Mouse (Mus musculus): ENCODE measurements around the gene Minar1. TPM values are rescaled to one million over a fixed set of nuclear protein-coding genes. Genes with fewer than 3 reads are reported as not detected.

Gene Minar1
- polyA plus RNA-seq, 1 experiment from 2014 or later: not detected

DNA sequence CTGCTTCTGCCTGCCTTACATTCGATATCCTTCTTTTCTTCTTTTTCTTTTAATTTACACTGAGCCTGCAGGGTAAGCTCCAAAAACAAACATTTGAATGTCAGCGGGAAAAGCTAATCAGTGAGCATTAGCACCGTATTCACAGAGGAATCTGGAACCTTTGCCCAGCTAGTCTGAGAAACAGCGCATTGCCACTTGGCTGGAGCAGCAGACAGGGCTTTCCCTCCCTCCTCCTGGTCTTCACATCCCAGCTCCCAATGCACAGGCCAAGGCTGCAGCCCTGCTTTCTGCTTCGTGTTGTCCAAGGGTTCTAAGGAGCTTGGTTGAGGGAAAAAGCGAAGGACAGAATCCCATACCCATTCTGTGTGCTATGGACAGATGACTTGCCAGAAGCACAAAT is 2.6 kb downstream of the Minar1 start:
- H3K27ac ChIP-seq (replicated peaks in 1 of 2; ENCODE audit: control insufficient read depth in 1 of 2, insufficient read depth in 1 of 2, low read depth in 2 of 2, low read length in 2 of 2): no peak overlapping the region
- no peak overlapping the region for H3K4me2 ChIP-seq (ENCODE audit: low read length)
- H3K27me3 ChIP-seq (ENCODE audit: control insufficient read depth, insufficient read depth, low read length): peaks cover 48% of the 10 kb centered on the region
- H3K4me1 ChIP-seq (ENCODE audit: control insufficient read depth in 2 of 2, insufficient read depth in 2 of 2, low read length in 2 of 2): peaks cover 5 to 13% of the 10 kb centered on the region in 2 experiments; a peak in 2 of 4 replicates
- H3K36me3 ChIP-seq (ENCODE audit: control insufficient read depth, insufficient read depth, low read length): no peaks in the 10 kb centered on the region
- no peak overlapping the region for H3K9ac ChIP-seq (ENCODE audit: low read length)
- no peaks in the 10 kb centered on the region for H3K9me3 ChIP-seq (ENCODE audit: control insufficient read depth, low read length)
- ATAC-seq (ENCODE audit: insufficient number of reproducible peaks, insufficient read depth, low FRiP score, low read depth): no peak
- 22% methylated on average over 6 of the region's 6 CpGs for WGBS
- no peak overlapping the region for H3K4me3 ChIP-seq (ENCODE audit: control insufficient read depth in 1 of 2, insufficient read depth in 1 of 2, low read depth in 1 of 2, low read length in 2 of 2)

DNA sequence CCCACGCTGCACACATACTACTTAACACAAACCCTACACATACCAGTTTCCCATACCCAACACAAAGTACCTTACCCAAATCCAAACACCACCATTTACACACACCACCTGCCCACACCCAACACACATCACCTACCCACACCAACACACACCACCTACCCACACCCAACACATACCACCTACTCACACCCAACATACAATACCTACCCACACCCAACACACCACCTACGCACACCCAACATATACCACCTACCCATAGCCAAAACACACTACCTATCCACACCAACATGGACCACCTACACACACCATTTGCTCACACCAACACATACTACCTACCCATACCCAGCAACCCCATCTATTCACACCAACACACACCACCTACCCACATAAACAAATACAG is 6.0 kb downstream of the Minar1 start:
- H3K9me3 ChIP-seq (ENCODE audit: control insufficient read depth, low read length): no peaks in the 10 kb centered on the region

DNA sequence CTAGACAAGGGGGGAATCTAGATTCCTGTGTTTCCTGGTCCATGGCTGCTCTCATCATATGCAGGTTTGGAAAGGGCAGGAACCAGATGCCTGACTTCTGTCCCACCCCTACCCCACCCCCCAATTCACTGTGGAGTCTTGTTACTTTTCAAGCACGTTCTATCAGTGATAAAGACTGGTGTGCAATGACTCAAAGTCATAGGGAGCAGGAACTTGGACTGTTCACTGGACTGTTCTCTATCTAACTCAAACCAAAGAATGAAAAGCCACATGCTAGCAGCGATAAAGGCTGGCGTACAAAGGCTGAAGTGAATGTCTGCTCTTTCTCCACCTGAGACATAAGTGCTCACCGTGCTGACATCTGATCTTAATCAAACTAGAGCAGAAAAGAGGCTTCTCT is 12.3 kb downstream of the Minar1 start:
- H3K4me2 ChIP-seq (ENCODE audit: low read length): no peak overlapping the region
- H3K27me3 ChIP-seq (ENCODE audit: control insufficient read depth, insufficient read depth, low read length): no peaks in the 10 kb centered on the region
- H3K9ac ChIP-seq (ENCODE audit: low read length): no peak overlapping the region
- no peak overlapping the region for H3K4me3 ChIP-seq (ENCODE audit: control insufficient read depth in 1 of 2, insufficient read depth in 1 of 2, low read depth in 1 of 2, low read length in 2 of 2)
- H3K9me3 ChIP-seq (ENCODE audit: control insufficient read depth, low read length): no peaks in the 10 kb centered on the region
- no peaks in the 10 kb centered on the region for H3K36me3 ChIP-seq (ENCODE audit: control insufficient read depth, insufficient read depth, low read length)
- H3K4me1 ChIP-seq (ENCODE audit: control insufficient read depth in 2 of 2, insufficient read depth in 2 of 2, low read length in 2 of 2): peaks cover 0 to 2% of the 10 kb centered on the region in 2 experiments; a peak in 1 of 4 replicates
- no peak for ATAC-seq (ENCODE audit: insufficient number of reproducible peaks, insufficient read depth, low FRiP score, low read depth)
- no peak overlapping the region for H3K27ac ChIP-seq (replicated peaks in 1 of 2; ENCODE audit: control insufficient read depth in 1 of 2, insufficient read depth in 1 of 2, low read depth in 2 of 2, low read length in 2 of 2)
- WGBS: 10% methylated on average over 4 of the region's 4 CpGs

More for the DNA sequence above, 6.0 kb downstream of the Minar1 start:
- 82% methylated on average over 2 of the region's 2 CpGs for WGBS
- Histone ChIP-seq H3K9ac (ENCODE audit: low read length) (no peak overlapping the region), H3K4me3 (ENCODE audit: control insufficient read depth in 1 of 2, insufficient read depth in 1 of 2, low read depth in 1 of 2, low read length in 2 of 2) (no peak overlapping the region), H3K27me3 (ENCODE audit: control insufficient read depth, insufficient read depth, low read length) (peaks cover 22% of the 10 kb centered on the region), H3K27ac (replicated peaks in 1 of 2; ENCODE audit: control insufficient read depth in 1 of 2, insufficient read depth in 1 of 2, low read depth in 2 of 2, low read length in 2 of 2) (no peak overlapping the region), H3K4me1 (ENCODE audit: control insufficient read depth in 2 of 2, insufficient read depth in 2 of 2, low read length in 2 of 2) (no peaks in the 10 kb centered on the region), H3K36me3 (ENCODE audit: control insufficient read depth, insufficient read depth, low read length) (no peaks in the 10 kb centered on the region), H3K4me2 (ENCODE audit: low read length) (no peak overlapping the region)
- no peak for ATAC-seq (ENCODE audit: insufficient number of reproducible peaks, insufficient read depth, low FRiP score, low read depth)

DNA sequence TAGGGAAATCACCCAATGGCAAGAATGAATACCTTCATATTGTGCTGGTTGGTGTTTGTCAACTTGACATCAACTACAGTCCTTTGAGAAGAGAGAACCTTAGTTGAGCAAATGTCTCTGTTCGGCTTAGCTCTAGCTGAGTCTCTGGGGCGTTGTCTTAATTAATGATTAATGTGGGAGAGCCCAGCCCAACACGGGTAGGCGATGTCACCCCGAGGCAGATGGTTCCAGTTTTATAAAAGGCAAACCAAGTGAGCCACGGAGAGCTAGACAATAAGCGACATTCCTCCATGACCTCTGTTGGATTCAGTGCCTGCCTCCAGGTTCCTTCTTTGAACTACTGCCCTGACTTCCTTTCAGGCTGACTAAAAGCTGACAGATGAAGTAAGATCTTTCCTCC is 15.6 kb downstream of the Minar1 start:
- WGBS: 86% methylated on average over 7 of the region's 7 CpGs
- Histone ChIP-seq H3K9ac (ENCODE audit: low read length) (no peak overlapping the region), H3K4me2 (ENCODE audit: low read length) (no peak overlapping the region), H3K4me1 (ENCODE audit: control insufficient read depth in 2 of 2, insufficient read depth in 2 of 2, low read length in 2 of 2) (peaks cover 0 to 2% of the 10 kb centered on the region in 2 experiments; a peak in 1 of 4 replicates), H3K4me3 (ENCODE audit: control insufficient read depth in 1 of 2, insufficient read depth in 1 of 2, low read depth in 1 of 2, low read length in 2 of 2) (no peak overlapping the region), H3K9me3 (ENCODE audit: control insufficient read depth, low read length) (no peaks in the 10 kb centered on the region), H3K36me3 (ENCODE audit: control insufficient read depth, insufficient read depth, low read length) (no peaks in the 10 kb centered on the region), H3K27ac (replicated peaks in 1 of 2; ENCODE audit: control insufficient read depth in 1 of 2, insufficient read depth in 1 of 2, low read depth in 2 of 2, low read length in 2 of 2) (no peak overlapping the region), H3K27me3 (ENCODE audit: control insufficient read depth, insufficient read depth, low read length) (no peaks in the 10 kb centered on the region)
- no peak for ATAC-seq (ENCODE audit: insufficient number of reproducible peaks, insufficient read depth, low FRiP score, low read depth)

DNA sequence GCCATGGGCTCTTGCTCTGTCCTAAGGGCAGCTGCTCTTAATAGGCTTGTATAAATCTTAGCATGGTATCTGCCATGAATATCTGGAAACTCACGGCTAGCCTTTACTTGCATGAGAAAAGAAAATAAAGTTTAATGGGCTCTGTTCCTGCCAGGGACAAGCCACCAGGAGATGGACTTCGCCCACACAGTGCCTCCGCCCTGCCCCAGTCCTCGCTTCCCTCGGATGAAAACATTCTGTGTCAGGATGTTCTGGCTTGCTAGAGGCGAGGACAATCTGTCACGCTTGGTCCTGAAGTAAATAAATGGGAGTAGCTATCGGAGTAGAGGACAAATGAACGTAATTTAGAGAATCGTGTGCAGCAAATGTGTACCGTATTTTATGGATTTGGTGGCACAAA is 16.7 kb downstream of the Minar1 start:
- Histone ChIP-seq H3K36me3 (ENCODE audit: control insufficient read depth, insufficient read depth, low read length) (no peaks in the 10 kb centered on the region), H3K9me3 (ENCODE audit: control insufficient read depth, low read length) (no peaks in the 10 kb centered on the region), H3K4me3 (ENCODE audit: control insufficient read depth in 1 of 2, insufficient read depth in 1 of 2, low read depth in 1 of 2, low read length in 2 of 2) (no peak overlapping the region), H3K27ac (replicated peaks in 1 of 2; ENCODE audit: control insufficient read depth in 1 of 2, insufficient read depth in 1 of 2, low read depth in 2 of 2, low read length in 2 of 2) (no peak overlapping the region), H3K27me3 (ENCODE audit: control insufficient read depth, insufficient read depth, low read length) (no peaks in the 10 kb centered on the region), H3K4me1 (ENCODE audit: control insufficient read depth in 2 of 2, insufficient read depth in 2 of 2, low read length in 2 of 2) (peaks cover 0 to 2% of the 10 kb centered on the region in 2 experiments; a peak in 1 of 4 replicates), H3K4me2 (ENCODE audit: low read length) (no peak overlapping the region), H3K9ac (ENCODE audit: low read length) (no peak overlapping the region)
- ATAC-seq (ENCODE audit: insufficient number of reproducible peaks, insufficient read depth, low FRiP score, low read depth): no peak
- 74% methylated on average over 11 of the region's 11 CpGs for WGBS

DNA sequence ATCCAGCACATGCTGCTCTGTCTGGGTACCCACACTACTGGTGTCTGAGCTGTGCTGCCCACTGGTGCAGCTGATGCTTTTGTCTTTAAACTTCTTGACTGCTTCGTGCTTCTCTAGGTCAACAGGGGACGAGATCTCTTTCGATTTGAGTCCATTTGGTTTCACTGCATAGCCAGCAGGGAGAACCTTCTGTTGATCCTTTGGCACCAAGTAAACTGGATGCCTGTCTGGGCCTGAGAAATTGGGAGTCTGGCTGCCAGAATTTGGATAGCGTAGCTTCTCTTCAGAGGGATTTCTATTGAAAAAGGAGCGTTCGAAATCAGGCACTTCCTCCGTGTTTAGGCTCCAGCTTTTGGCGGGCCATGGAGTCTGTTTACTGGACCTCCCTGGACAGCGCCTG is 21.0 kb downstream of the Minar1 start:
- no peaks in the 10 kb centered on the region for H3K27me3 ChIP-seq (ENCODE audit: control insufficient read depth, insufficient read depth, low read length)
- no peak overlapping the region for H3K27ac ChIP-seq (replicated peaks in 1 of 2; ENCODE audit: control insufficient read depth in 1 of 2, insufficient read depth in 1 of 2, low read depth in 2 of 2, low read length in 2 of 2)
- no peak overlapping the region for H3K9ac ChIP-seq (ENCODE audit: low read length)
- H3K9me3 ChIP-seq (ENCODE audit: control insufficient read depth, low read length): no peaks in the 10 kb centered on the region
- no peak overlapping the region for H3K4me2 ChIP-seq (ENCODE audit: low read length)
- no peaks in the 10 kb centered on the region for H3K36me3 ChIP-seq (ENCODE audit: control insufficient read depth, insufficient read depth, low read length)
- ATAC-seq (ENCODE audit: insufficient number of reproducible peaks, insufficient read depth, low FRiP score, low read depth): no peak
- H3K4me1 ChIP-seq (ENCODE audit: control insufficient read depth in 2 of 2, insufficient read depth in 2 of 2, low read length in 2 of 2): no peaks in the 10 kb centered on the region
- H3K4me3 ChIP-seq (ENCODE audit: control insufficient read depth in 1 of 2, insufficient read depth in 1 of 2, low read depth in 1 of 2, low read length in 2 of 2): no peak overlapping the region
- WGBS: 88% methylated on average over 9 of the region's 9 CpGs

DNA sequence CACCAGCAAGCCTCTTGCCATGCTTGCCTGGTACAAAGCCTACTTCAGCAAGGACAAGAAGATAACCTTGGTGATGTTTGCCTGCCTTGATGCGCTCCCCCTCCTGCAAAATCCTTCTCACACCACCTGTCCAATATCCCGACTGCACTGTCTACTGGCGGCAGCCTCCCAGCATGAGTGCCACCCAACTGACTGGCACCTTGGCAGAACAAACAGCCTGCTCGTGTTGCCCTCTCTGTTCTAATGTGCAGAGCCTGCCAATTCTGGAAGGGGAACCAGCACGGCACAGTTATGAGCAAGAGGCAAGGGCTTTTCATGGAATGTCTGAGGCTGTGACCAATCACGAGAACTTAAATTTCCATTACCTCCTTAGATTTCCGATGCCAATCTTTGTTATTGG is 22.2 kb downstream of the Minar1 start:
- Histone ChIP-seq H3K9me3 (ENCODE audit: control insufficient read depth, low read length) (no peaks in the 10 kb centered on the region), H3K27ac (replicated peaks in 1 of 2; ENCODE audit: control insufficient read depth in 1 of 2, insufficient read depth in 1 of 2, low read depth in 2 of 2, low read length in 2 of 2) (no peak overlapping the region), H3K36me3 (ENCODE audit: control insufficient read depth, insufficient read depth, low read length) (no peaks in the 10 kb centered on the region), H3K4me1 (ENCODE audit: control insufficient read depth in 2 of 2, insufficient read depth in 2 of 2, low read length in 2 of 2) (no peaks in the 10 kb centered on the region), H3K9ac (ENCODE audit: low read length) (no peak overlapping the region), H3K4me3 (ENCODE audit: control insufficient read depth in 1 of 2, insufficient read depth in 1 of 2, low read depth in 1 of 2, low read length in 2 of 2) (no peak overlapping the region), H3K4me2 (ENCODE audit: low read length) (no peak overlapping the region), H3K27me3 (ENCODE audit: control insufficient read depth, insufficient read depth, low read length) (no peaks in the 10 kb centered on the region)
- ATAC-seq (ENCODE audit: insufficient number of reproducible peaks, insufficient read depth, low FRiP score, low read depth): no peak
- 80% methylated on average over 7 of the region's 7 CpGs for WGBS

DNA sequence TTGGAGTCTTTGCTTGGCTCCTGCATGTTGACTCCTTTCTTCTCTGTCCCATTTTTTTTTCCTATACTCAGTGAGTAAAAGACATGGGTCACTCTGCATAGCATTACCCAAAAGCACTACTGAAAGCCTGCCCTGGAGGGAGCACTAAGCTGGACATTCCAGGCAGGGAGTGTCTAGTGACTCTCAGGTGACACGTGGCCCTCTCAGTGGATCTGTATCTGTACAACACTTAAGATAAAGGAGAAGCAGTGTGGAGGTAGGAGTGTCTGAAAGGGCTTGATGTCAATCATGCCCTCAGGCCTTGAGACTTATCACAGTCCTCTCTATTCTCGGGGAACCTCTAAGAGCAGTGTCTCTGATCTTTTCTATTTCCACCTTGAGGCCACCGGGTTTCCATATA is 25.9 kb downstream of the Minar1 start:
- H3K4me2 ChIP-seq (ENCODE audit: low read length): no peak overlapping the region
- H3K27ac ChIP-seq (replicated peaks in 1 of 2; ENCODE audit: control insufficient read depth in 1 of 2, insufficient read depth in 1 of 2, low read depth in 2 of 2, low read length in 2 of 2): no peak overlapping the region
- no peak overlapping the region for H3K4me3 ChIP-seq (ENCODE audit: control insufficient read depth in 1 of 2, insufficient read depth in 1 of 2, low read depth in 1 of 2, low read length in 2 of 2)
- no peak overlapping the region for H3K9ac ChIP-seq (ENCODE audit: low read length)
- 25% methylated on average over 3 of the region's 3 CpGs for WGBS
- H3K9me3 ChIP-seq (ENCODE audit: control insufficient read depth, low read length): no peaks in the 10 kb centered on the region
- no peaks in the 10 kb centered on the region for H3K36me3 ChIP-seq (ENCODE audit: control insufficient read depth, insufficient read depth, low read length)
- no peak; the same call in 1 of the 2 replicates for ATAC-seq (ENCODE audit: insufficient number of reproducible peaks, insufficient read depth, low FRiP score, low read depth)
- 0 out of 4 replicates have a peak, but pooled peaks cover 0 to 2% of the 10 kb centered on the region in 2 experiments for H3K4me1 ChIP-seq (ENCODE audit: control insufficient read depth in 2 of 2, insufficient read depth in 2 of 2, low read length in 2 of 2)
- H3K27me3 ChIP-seq (ENCODE audit: control insufficient read depth, insufficient read depth, low read length): no peaks in the 10 kb centered on the region

Measured in heart, embryonic 14.5 days (tissue).